Mouse (Mus musculus) bone marrow macrophage, adult 2 months (primary cell): ENCODE measurements around the gene Ccr10.

Source experiments
- CTCF ChIP-seq: IDR thresholded peaks from 2 replicates; pipeline ENCODE4 v1.5.1; 2012; ENCODE audit warnings: low read depth, mild to moderate bottlenecking, low read length, moderate library complexity
- POLR2A ChIP-seq: IDR thresholded peaks from 2 replicates; pipeline ENCODE4 v1.6.1; 2012; ENCODE audit warnings: mild to moderate bottlenecking, low read depth, low read length, borderline replicate concordance

DNA sequence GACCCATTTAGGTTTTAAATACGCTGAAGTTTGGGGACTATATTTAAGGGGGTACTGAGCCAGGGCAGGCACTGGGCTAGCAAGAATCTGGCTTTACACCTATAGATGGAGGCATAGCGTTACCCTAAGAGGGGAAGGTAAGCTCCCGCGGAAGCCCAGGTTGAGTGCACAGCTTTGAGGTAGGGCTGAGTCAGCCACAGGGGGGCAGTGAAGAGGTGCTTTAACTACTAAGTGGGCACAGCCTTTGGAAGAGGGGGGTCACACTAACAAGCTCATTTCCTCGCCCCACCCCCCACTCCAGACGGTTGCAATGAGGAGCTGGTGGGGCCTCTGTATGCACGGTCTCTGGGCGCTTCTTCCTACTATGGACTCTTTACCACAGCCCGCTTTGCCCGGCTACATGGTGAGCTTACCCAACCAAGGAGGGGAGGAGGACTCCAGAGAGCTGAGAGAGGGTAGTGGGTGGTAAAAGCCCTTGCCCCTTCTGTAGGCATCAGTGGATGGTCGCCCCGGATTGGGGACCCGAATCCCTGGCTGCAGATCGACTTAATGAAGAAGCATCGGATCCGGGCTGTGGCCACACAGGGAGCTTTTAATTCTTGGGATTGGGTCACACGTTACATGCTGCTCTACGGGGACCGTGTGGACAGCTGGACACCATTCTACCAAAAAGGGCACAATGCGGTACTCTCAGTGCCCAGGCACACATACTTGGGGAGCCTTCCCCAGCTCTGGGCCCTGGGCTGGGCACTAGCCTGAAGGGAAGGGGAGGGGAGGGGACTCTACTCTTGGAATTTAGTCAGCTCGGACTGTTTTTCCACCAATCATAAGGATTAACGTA is 1.9 kb upstream of the Ccr10 start:
- TF ChIP-seq CTCF: no peak
- TF ChIP-seq POLR2A: no peak
